Mouse (Mus musculus): Measurements from ENCODE around the gene Tmem211. TPM values are rescaled to one million over a fixed set of nuclear protein-coding genes. Genes with fewer than 3 reads are reported as not detected.

Tmem211 gene
- total RNA-seq, 2 experiments from 2014 or later = not detected

GRCm38 (mm10) chr5:113250806-113251205, 24.1 kb downstream of the Tmem211 start:
- intact Hi-C loops (cut with DNase I) = no loop called here
- DNase-seq (ENCODE audit: low spot score in 2 of 2) = peak in 1 of 2 experiments; percentile 65

- intact Hi-C loops (cut with DNase I) = no loop called here
- DNase-seq (ENCODE audit: low spot score in 2 of 2) = no peak
These were observed 38.9 kb downstream of the Tmem211 start for GRCm38 (mm10) chr5:113265637-113266036.

DNA sequence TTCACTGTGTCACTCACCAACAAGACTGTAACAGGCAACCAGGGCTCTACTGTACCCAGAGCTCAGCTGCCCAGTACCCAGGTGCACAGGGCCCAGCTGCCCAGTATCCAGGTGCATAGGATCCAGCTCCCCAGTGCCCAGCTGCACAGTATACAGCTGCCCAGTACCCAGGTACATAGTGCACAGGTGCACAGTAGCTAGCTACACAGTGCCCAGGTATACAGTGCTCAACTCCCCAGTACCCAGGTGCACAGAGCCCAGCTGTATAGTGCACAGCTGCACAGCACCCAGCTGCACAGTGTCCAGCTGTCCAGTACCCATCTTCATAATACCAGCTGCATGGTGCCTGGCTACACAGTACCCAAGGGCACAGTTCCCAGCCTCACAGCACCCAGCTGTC, 41.5 kb downstream of the Tmem211 start:
- intact Hi-C loops (cut with DNase I) = no loop called here
- DNase-seq (ENCODE audit: low spot score in 2 of 2) = no peak

GRCm38 (mm10) chr5:113270043-113270442, 43.3 kb downstream of the Tmem211 start:
- intact Hi-C loops (cut with DNase I) = no loop called here

DNA sequence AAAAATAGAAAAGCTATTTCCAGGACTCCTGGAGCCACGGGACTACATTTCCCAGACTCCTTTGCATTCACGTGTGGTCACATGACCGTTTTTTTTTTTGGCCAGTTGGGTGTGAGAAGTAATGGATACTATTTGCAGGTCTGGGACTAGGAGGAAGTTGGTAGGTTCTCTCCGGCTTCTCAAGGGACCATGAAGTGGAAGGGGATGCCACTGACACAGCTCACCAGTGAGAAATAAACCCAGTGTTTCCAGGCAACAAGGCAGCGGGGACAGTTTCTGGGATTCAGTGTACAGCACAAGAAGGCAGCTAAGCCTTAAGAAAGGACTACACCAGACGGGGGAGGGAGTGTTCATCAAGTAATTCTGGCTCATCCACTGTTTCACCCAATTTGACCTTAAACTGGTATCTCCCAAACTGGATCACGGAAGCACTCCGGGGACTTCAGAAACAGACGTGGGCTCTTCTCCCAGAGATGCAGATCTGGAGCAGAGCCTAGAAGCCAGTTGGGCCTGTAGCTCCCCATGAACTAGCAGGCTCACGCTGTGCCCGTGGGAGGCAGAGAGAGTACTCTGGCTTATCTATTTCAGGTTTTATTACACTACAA, 44.6 kb downstream of the Tmem211 start:
- intact Hi-C loops (cut with DNase I) = loop anchor here (1.0 kb wide), 1 partner anchor 29 kb away; no protein-coding TSS in a partner anchor

More at GRCm38 (mm10) chr5:113270043-113270442, 43.3 kb downstream of the Tmem211 start:
- DNase-seq (ENCODE audit: low spot score in 2 of 2) = no peak

GRCm38 (mm10) chr5:113275839-113276238, 49.1 kb downstream of the Tmem211 start:
- no peak for DNase-seq (ENCODE audit: low spot score in 2 of 2)
- intact Hi-C loops (cut with DNase I) = no loop called here

More for the DNA sequence above, 44.6 kb downstream of the Tmem211 start:
- DNase-seq (ENCODE audit: low spot score in 2 of 2) = peak; percentile 63 to 92

DNA sequence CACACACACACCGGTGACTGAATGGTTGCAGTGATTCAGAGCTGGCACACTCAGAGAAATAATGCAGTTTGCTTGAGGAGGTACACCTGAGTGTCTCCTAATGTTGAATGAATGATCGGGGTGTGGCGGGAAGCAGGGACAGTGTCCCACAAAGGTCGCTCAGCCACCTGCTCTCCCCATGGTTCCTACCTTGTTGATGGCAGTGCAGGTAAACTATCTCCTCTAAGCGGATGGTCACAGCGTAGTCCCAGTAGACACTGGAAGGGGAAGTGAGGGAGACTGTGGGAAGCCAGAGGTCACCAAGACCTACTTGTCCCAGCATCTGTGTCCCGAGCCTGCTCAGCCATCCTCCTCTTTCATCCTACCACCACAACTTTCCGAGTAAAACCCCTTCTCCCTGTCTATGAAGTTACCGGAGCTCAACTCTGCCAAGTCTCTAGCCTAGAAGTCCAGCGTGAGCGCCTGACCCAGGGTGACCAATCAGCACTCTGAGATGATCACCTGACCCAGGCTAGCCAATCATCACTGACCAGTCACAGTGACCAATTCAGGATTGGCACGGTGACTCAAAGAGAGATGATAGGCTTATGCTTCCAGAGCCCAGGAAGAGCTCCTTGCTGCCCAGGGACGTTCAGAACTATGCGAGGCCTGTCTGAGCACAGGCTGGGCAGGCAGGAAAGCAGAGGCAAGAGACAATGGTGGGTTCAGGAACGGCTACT, 53.6 kb downstream of the Tmem211 start:
- intact Hi-C loops (cut with DNase I) = loop anchor here (10.0 kb wide), 1 partner anchor 455 kb away; the partner anchor contains the start of gene Ficd
- DNase-seq (ENCODE audit: low spot score in 2 of 2) = peak in 1 of 2 experiments; percentile 21

GRCm38 (mm10) chr5:113281557-113281956, 54.8 kb downstream of the Tmem211 start:
- intact Hi-C loops (cut with DNase I) = loop anchor here (10.0 kb wide), 1 partner anchor 453 kb away; the partner anchor contains the start of gene Ficd
- DNase-seq (ENCODE audit: low spot score in 2 of 2) = peak in 1 of 2 experiments; percentile 46

- intact Hi-C loops (cut with DNase I) = loop anchor here (10.0 kb wide), 1 partner anchor 451 kb away; the partner anchor contains the start of gene Ficd
- no peak for DNase-seq (ENCODE audit: low spot score in 2 of 2)
These were observed 57.0 kb downstream of the Tmem211 start for GRCm38 (mm10) chr5:113283726-113284125.

GRCm38 (mm10) chr5:113285541-113285940, 58.8 kb downstream of the Tmem211 start:
- intact Hi-C loops (cut with DNase I) = loop anchor here (10.0 kb wide), 1 partner anchor 449 kb away; the partner anchor contains the start of gene Ficd
- no peak for DNase-seq (ENCODE audit: low spot score in 2 of 2)

GRCm38 (mm10) chr5:113286048-113286447, 59.3 kb downstream of the Tmem211 start:
- no peak for DNase-seq (ENCODE audit: low spot score in 2 of 2)
- intact Hi-C loops (cut with DNase I) = loop anchor here (2.0 to 10.0 kb wide), 2 partner anchors 21 to 449 kb away; partner anchors contain the start of gene Ficd

DNA sequence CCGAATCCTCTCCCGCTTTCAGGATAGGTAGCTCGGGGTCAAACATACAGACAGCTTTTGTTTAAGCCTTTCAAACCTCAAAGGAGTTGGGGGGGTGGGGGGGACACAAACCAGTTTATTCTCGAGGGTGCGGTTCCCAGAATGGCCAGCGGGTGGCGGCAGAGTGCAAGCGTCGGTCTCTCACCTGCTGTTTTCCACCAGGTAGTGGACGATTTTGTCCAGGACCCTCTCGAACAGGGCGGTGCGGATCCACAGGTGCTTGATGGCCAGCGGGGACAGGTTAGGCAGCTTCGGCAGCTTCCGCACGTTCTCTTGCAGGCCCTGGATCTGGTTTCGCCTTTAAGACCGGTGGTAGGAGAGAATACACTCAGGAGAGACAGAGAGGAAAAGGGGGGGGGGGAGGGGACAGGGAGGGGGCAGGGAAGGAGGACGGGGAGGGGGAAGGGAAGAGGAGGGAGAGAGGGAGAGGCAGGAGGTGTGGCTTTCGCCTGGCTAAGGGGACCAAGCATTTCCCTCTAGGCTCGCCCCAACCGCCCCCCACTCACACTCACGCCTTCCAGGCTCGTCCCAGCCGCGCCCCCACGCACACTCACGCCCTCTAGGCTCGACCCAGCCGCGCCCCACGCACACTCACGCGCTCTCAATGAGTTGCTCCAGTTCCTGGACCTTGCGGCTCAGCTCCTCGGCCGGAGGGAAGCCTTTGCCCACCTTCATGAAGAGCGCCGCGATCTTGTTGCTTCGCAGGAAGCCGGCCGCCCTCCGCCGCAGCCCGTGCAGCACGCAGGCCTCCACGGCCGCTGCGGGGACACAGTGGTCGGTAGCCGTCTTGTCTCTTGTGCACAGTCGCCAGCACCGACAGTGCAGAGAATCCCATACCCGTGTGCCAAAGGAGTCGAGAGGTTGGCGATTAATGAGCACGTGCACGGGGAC, 60.1 kb downstream of the Tmem211 start:
- intact Hi-C loops (cut with DNase I) = loop anchor here (2.0 to 10.0 kb wide), 2 partner anchors 20 to 448 kb away; partner anchors contain the start of gene Ficd
- peak; percentile 67 to 80 for DNase-seq (ENCODE audit: low spot score in 2 of 2)

GRCm38 (mm10) chr5:113287762-113288161, 61.1 kb downstream of the Tmem211 start:
- intact Hi-C loops (cut with DNase I) = loop anchor here (2.0 to 10.0 kb wide), 2 partner anchors 19 to 447 kb away; partner anchors contain the start of gene Ficd
- DNase-seq (ENCODE audit: low spot score in 2 of 2) = no peak

- DNase-seq (ENCODE audit: low spot score in 2 of 2) = peak in 1 of 2 experiments; percentile 92
- intact Hi-C loops (cut with DNase I) = loop anchor here (10.0 kb wide), 1 partner anchor 446 kb away; the partner anchor contains the start of gene Ficd
These were observed 61.8 kb downstream of the Tmem211 start for GRCm38 (mm10) chr5:113288490-113288889.

Other genes with a start within 250 kb of the Tmem211 start
- 10 to 100 TPM; 64.5 to 72.0 TPM for gene Grk3, start 211.1 kb upstream of the Tmem211 start, total RNA-seq (2021)
- gene Crybb2, start 156.8 kb upstream of the Tmem211 start, total RNA-seq (2021) = not detected
- gene Crybb3, start 145.3 kb upstream of the Tmem211 start, total RNA-seq (2021) = 1 to 10 TPM in 1 of 2 experiments, under 1 TPM in 1; 0.69 to 1.7 TPM
- 10 to 100 TPM; 39.0 to 44.7 TPM for gene 2900026A02Rik, start 5.7 kb upstream of the Tmem211 start, total RNA-seq (2021)
- gene Sgsm1, start 83.9 kb downstream of the Tmem211 start, total RNA-seq (2021) = 100 to 1,000 TPM; 139 to 157 TPM
- gene Aym1, start 130.4 kb downstream of the Tmem211 start, total RNA-seq (2021) = not detected

Data from left cerebral cortex, postnatal 25 days (tissue).